Mouse (Mus musculus) stomach, embryonic 14.5 days (tissue): ENCODE data around the gene Mcl1. TPM values are rescaled to one million over a fixed set of nuclear protein-coding genes. Genes with fewer than 3 reads are reported as not detected.

Experiments
- ATAC-seq: fragments of 200-750 bp; cut with Nextera tagmentation; 2 replicates; pipeline ENCODE4 v1.8.0; 2017; ENCODE audit warnings: low read depth, moderate TSS enrichment; ENCODE audit not compliant: insufficient number of reproducible peaks, insufficient read depth, low FRiP score
- H3K27ac ChIP-seq: fragments of 300-500 bp; sonication (generic); 2 replicates; pipeline ENCODE4 v1.5.1; 2014; ENCODE audit warnings: mild to moderate bottlenecking, low read length, moderate library complexity, mixed read lengths
- H3K27me3 ChIP-seq: fragments of 300-500 bp; sonication (generic); 2 replicates; pipeline ENCODE4 v1.6.1; 2014; ENCODE audit warnings: low read length, control low read depth, mixed read lengths; ENCODE audit not compliant: control insufficient read depth, insufficient read depth
- H3K36me3 ChIP-seq: fragments of 300-500 bp; sonication (generic); 2 replicates; pipeline ENCODE4 v1.6.1; 2014; ENCODE audit warnings: mild to moderate bottlenecking, control low read depth, low read length, moderate library complexity, mixed read lengths; ENCODE audit not compliant: control insufficient read depth, insufficient read depth
- H3K4me1 ChIP-seq: fragments of 300-500 bp; sonication (generic); 2 replicates; pipeline ENCODE4 v1.6.1; 2014; ENCODE audit warnings: low read length, control low read depth, mixed read lengths; ENCODE audit not compliant: control insufficient read depth, insufficient read depth
- H3K4me2 ChIP-seq: fragments of 300-500 bp; sonication (generic); replicated peaks from 2 replicates; pipeline ENCODE4 v1.6.1; 2014; ENCODE audit warnings: low read depth, low read length, control low read depth
- H3K4me3 ChIP-seq: fragments of 300-500 bp; sonication (generic); 2 replicates; pipeline ENCODE4 v1.5.1; 2014; ENCODE audit warnings: low read depth, low read length, control low read depth
- H3K9ac ChIP-seq: fragments of 300-500 bp; sonication (generic); replicated peaks from 2 replicates; pipeline ENCODE4 v1.6.1; 2014; ENCODE audit warnings: low read depth, mild to moderate bottlenecking, control low read depth, low read length, moderate library complexity, mixed read lengths
- H3K9me3 ChIP-seq: fragments of 300-500 bp; sonication (generic); 2 replicates; pipeline ENCODE4 v1.6.1; 2016; ENCODE audit warnings: low read depth, low read length, control low read depth; ENCODE audit not compliant: control insufficient read depth
- polyA plus RNA-seq: library from polyadenylated mRNA; unstranded; fragments of >200 nt; fragmentation: Nextera tagmentation; extraction: Ambion mirVana; gene quantifications from 2 replicates; pipeline ENCODE4 v1.2.1, GENCODE M21; 2014

Gene Mcl1
- polyA plus RNA-seq, 1 experiment from 2014 or later: 47.0 TPM

DNA sequence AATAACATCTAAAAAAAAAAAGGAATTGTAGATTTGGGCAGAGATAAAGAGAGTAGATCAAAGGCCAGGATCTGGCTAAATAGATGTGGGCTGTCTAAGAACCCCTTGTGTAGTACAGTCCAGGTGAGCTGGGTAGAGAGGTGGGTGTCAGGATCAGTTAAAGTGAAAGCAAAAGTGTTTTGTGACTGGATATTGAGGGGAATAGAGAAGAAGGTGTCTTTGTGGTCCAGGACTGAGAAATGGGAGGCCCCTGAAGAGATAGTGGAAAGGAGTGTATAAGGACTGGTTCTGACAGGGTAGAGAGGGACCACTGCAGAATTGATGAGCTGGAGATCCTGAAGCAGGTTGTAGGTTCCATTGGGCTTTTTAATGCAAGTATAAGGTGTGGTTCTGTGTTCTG lies 51.4 kb downstream of the Mcl1 start:
- H3K27ac ChIP-seq: no peak overlapping the region
- H3K27me3 ChIP-seq: no peaks in the 10 kb centered on the region
- H3K4me3 ChIP-seq: no peak overlapping the region
- H3K4me2 ChIP-seq: no peak overlapping the region
- H3K9me3 ChIP-seq: peaks cover 3% of the 10 kb centered on the region; the same call in 1 of the 2 replicates
- no peak for ATAC-seq
- H3K36me3 ChIP-seq: no peaks in the 10 kb centered on the region
- no peak overlapping the region for H3K9ac ChIP-seq
- H3K4me1 ChIP-seq: no peaks in the 10 kb centered on the region

Other genes with a start within 250 kb of the Mcl1 start
- 30.2 and 33.0 TPM in 2 replicates for gene Arnt, start 224.4 kb upstream of the Mcl1 start, polyA plus RNA-seq
- 12.7 and 13.3 TPM in 2 replicates for gene Ctsk, start 159.5 kb upstream of the Mcl1 start, polyA plus RNA-seq
- 20.3 and 24.5 TPM in 2 replicates for gene Ctss, start 132.0 kb upstream of the Mcl1 start, polyA plus RNA-seq
- not detected in 2 replicates for gene Hormad1, start 99.1 kb upstream of the Mcl1 start, polyA plus RNA-seq
- gene Golph3l, start 69.9 kb upstream of the Mcl1 start, polyA plus RNA-seq: 37.0 and 38.0 TPM in 2 replicates
- 76.3 and 81.3 TPM in 2 replicates for gene Ensa, start 33.8 kb upstream of the Mcl1 start, polyA plus RNA-seq
- 3.1 and 5.3 TPM in 2 replicates for gene Adamtsl4, start 29.1 kb downstream of the Mcl1 start, polyA plus RNA-seq
- 27.0 and 35.8 TPM in 2 replicates for gene Ecm1, start 80.8 kb downstream of the Mcl1 start, polyA plus RNA-seq
- gene Tars2, start 101.4 kb downstream of the Mcl1 start, polyA plus RNA-seq: 46.8 and 47.5 TPM in 2 replicates
- gene Rprd2, start 160.1 kb downstream of the Mcl1 start, polyA plus RNA-seq: 24.8 and 24.9 TPM in 2 replicates
- gene Prpf3, start 197.1 kb downstream of the Mcl1 start, polyA plus RNA-seq: 54.2 and 55.5 TPM in 2 replicates
- 339 and 352 TPM in 2 replicates for gene Mrps21, start 212.7 kb downstream of the Mcl1 start, polyA plus RNA-seq
- gene Ciart, start 223.5 kb downstream of the Mcl1 start, polyA plus RNA-seq: 5.3 and 5.6 TPM in 2 replicates
- 26.7 and 28.0 TPM in 2 replicates for gene BC028528, start 233.2 kb downstream of the Mcl1 start, polyA plus RNA-seq
- gene Aph1a, start 235.2 kb downstream of the Mcl1 start, polyA plus RNA-seq: 32.7 and 40.2 TPM in 2 replicates
- gene Car14, start 245.9 kb downstream of the Mcl1 start, polyA plus RNA-seq: 2.9 and 3.3 TPM in 2 replicates